Mouse (Mus musculus): ENCODE measurements at regions not wholly inside any gene's neighbourhood (a gene's known extent, or its start where the extent isn't known, plus 50 kb on each side); places are given as distances from the start of the nearest gene placed in this dataset.

GRCm38 (mm10) chr4:31627053-31627452 is 336.8 kb upstream of the Map3k7 start:
- DNase-seq, result no peak

- DNase-seq, result no peak
Measured at GRCm38 (mm10) chr4:31627777-31628176, 336.1 kb upstream of the Map3k7 start.

- no peak for DNase-seq
Measured at GRCm38 (mm10) chr4:31638564-31638963, 325.3 kb upstream of the Map3k7 start.

GRCm38 (mm10) chr4:31642161-31642560 is 321.7 kb upstream of the Map3k7 start:
- no peak for DNase-seq

- no peak for DNase-seq
Measured at GRCm38 (mm10) chr4:31642593-31643290, 321.2 kb upstream of the Map3k7 start.

GRCm38 (mm10) chr4:31648631-31649368 is 315.1 kb upstream of the Map3k7 start:
- DNase-seq, result no peak

GRCm38 (mm10) chr4:31655364-31656106 is 308.4 kb upstream of the Map3k7 start:
- no peak for DNase-seq

- no peak for DNase-seq
Measured at GRCm38 (mm10) chr4:31656111-31656510, 307.8 kb upstream of the Map3k7 start.

- no peak for DNase-seq
Measured at GRCm38 (mm10) chr4:31658820-31659219, 305.1 kb upstream of the Map3k7 start.

- DNase-seq, result no peak
Measured at GRCm38 (mm10) chr4:31660896-31661295, 303.0 kb upstream of the Map3k7 start.

GRCm38 (mm10) chr4:31671530-31672170 is 292.2 kb upstream of the Map3k7 start:
- DNase-seq, result no peak

GRCm38 (mm10) chr4:31672171-31672841 is 291.6 kb upstream of the Map3k7 start:
- no peak for DNase-seq

- no peak for DNase-seq
Measured at GRCm38 (mm10) chr4:31672842-31673171, 291.1 kb upstream of the Map3k7 start.

- DNase-seq, result no peak
Measured at GRCm38 (mm10) chr4:31679007-31679590, 284.8 kb upstream of the Map3k7 start.

- DNase-seq, result no peak
Measured at GRCm38 (mm10) chr4:31680958-31681357, 282.9 kb upstream of the Map3k7 start.

GRCm38 (mm10) chr4:31689083-31689482 is 274.8 kb upstream of the Map3k7 start:
- no peak for DNase-seq

- no peak for DNase-seq
Measured at GRCm38 (mm10) chr4:31697769-31698505, 266.0 kb upstream of the Map3k7 start.

GRCm38 (mm10) chr4:31698506-31698782 is 265.5 kb upstream of the Map3k7 start:
- no peak for DNase-seq

GRCm38 (mm10) chr4:31699296-31699695 is 264.6 kb upstream of the Map3k7 start:
- DNase-seq, result no peak

GRCm38 (mm10) chr4:31714054-31714651 is 249.7 kb upstream of the Map3k7 start:
- no peak for DNase-seq

- DNase-seq, result no peak
Measured at GRCm38 (mm10) chr4:31723501-31723900, 240.4 kb upstream of the Map3k7 start.
